Comparison of ENCODE assay signal across 8 mouse cellular contexts in the genomic region with DNA sequence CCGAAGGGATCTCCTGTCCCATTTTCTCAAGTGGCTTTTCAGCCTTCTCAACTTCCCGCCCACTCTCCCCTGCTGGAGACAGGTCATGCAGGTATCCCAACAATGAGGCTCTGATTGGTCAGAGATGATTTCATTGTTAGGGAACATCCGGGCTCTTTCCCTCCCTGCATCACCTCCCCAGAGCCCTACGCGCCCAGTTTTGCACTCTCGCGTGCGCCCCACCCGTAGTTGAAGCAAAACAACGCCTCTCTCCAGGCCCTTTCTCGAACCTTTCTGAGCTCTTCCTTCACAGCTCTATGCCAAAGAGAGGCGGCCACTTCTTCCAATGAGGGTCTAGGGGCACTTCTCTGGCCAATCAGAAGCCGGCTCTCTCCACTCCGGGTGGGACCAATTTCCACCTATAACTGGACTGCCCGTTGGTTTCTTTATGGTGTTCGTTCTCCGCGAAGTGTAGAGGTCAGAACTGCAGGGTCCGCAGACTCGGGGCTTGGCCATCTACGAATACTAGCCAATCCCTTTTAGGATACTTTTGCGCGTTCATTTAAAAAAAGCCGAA. TPM values are rescaled to one million over a fixed set of nuclear protein-coding genes. Genes with fewer than 3 reads are reported as not detected.
DNase-seq lines count a peak whose midpoint lies in the region; ATAC-seq and TF ChIP-seq lines count a peak whose summit lies in the region.

No protein-coding gene starts in this region.

- H3K9me3 ChIP-seq in embryonic facial prominence, embryonic 12.5 days: no peaks in the 10 kb centered on the region
- no peaks in the 10 kb centered on the region for H3K9me3 ChIP-seq in kidney, embryonic 14.5 days (ENCODE audit: control insufficient read depth, low read length)

- under 1% methylated on average over 24 of the region's 24 CpGs for WGBS in embryonic facial prominence, embryonic 12.5 days
- under 1% methylated on average over 24 of the region's 24 CpGs for WGBS in kidney, embryonic 14.5 days
- under 1% methylated on average over 24 of the region's 24 CpGs for WGBS in liver, adult 2 months

- no peak; the same call in 1 of the 2 replicates for TF ChIP-seq CTCF in liver, adult 2 months (IDR thresholded peaks at IDR 0.05; ENCODE audit: low read depth, low read length)

- ATAC-seq in embryonic facial prominence, embryonic 12.5 days (ENCODE audit: insufficient number of reproducible peaks, insufficient read depth, low FRiP score, low TSS enrichment): peak; percentile 93
- peak; percentile 57 for ATAC-seq in granulocyte monocyte progenitor cell, adult 5-6 weeks (replicated peaks; ENCODE audit: poor library complexity, severe bottlenecking)
- ATAC-seq in kidney, embryonic 14.5 days (ENCODE audit: low FRiP score, low TSS enrichment): peak; percentile 92
- peak; percentile 68 for ATAC-seq in monocyte, adult 5-6 weeks (replicated peaks; ENCODE audit: insufficient number of reproducible peaks, low FRiP score, low TSS enrichment, poor library complexity, severe bottlenecking)

- peak overlapping the region; percentile 65 for H3K4me2 ChIP-seq in embryonic facial prominence, embryonic 12.5 days (replicated peaks)
- peak overlapping the region; percentile 71 for H3K4me2 ChIP-seq in kidney, embryonic 14.5 days (replicated peaks; ENCODE audit: low read depth, low read length)

- peak overlapping the region; percentile 50 for H3K9ac ChIP-seq in embryonic facial prominence, embryonic 12.5 days
- peak overlapping the region; percentile 56 for H3K9ac ChIP-seq in kidney, embryonic 14.5 days (ENCODE audit: low read depth, low read length)
- H3K9ac ChIP-seq in liver, adult 2 months (ENCODE audit: low read depth, low read length): peak overlapping the region; percentile 67

- no peaks in the 10 kb centered on the region for H3K27me3 ChIP-seq in embryonic facial prominence, embryonic 12.5 days
- H3K27me3 ChIP-seq in kidney, embryonic 14.5 days (ENCODE audit: control insufficient read depth, insufficient read depth, low read length): no peaks in the 10 kb centered on the region
- H3K27me3 ChIP-seq in liver, adult 2 months (ENCODE audit: control insufficient read depth, insufficient read depth, low read length): no peaks in the 10 kb centered on the region

- peak; percentile 45; the same call in 1 of the 2 replicates for TF ChIP-seq POLR2A in liver, adult 2 months (IDR thresholded peaks at IDR 0.05; ENCODE audit: extremely low read depth, insufficient read depth, low read length)

- peaks cover 16% of the 10 kb centered on the region for H3K4me1 ChIP-seq in embryonic facial prominence, embryonic 12.5 days
- peaks cover 16% of the 10 kb centered on the region for H3K4me1 ChIP-seq in kidney, embryonic 14.5 days (ENCODE audit: control insufficient read depth, insufficient read depth, low read length)
- H3K4me1 ChIP-seq in liver, adult 2 months (ENCODE audit: control insufficient read depth, insufficient read depth, low read length): peaks cover 11% of the 10 kb centered on the region

- no peaks in the 10 kb centered on the region for H3K36me3 ChIP-seq in embryonic facial prominence, embryonic 12.5 days
- no peaks in the 10 kb centered on the region for H3K36me3 ChIP-seq in kidney, embryonic 14.5 days (ENCODE audit: control insufficient read depth, insufficient read depth, low read length)
- H3K36me3 ChIP-seq in liver, adult 2 months (ENCODE audit: control insufficient read depth, insufficient read depth, low read length): no peaks in the 10 kb centered on the region

- peak overlapping the region; percentile 47 for H3K4me3 ChIP-seq in embryonic facial prominence, embryonic 12.5 days
- peak overlapping the region; percentile 45 for H3K4me3 ChIP-seq in kidney, embryonic 14.5 days (ENCODE audit: low read length)
- H3K4me3 ChIP-seq in liver, adult 2 months (ENCODE audit: insufficient read depth, low read depth, low read length): peak overlapping the region; percentile 58

- peak; percentile 87 for DNase-seq in B cell, adult 2 months
- peak; percentile 87 to 88 for DNase-seq in adrenal gland, postnatal 36 days
- peak; percentile 93 for DNase-seq in liver, adult 2 months (ENCODE audit: extremely low read depth, low read depth, low spot score)
- DNase-seq in spleen, postnatal 36 days (ENCODE audit: low spot score in 2 of 2): peak; percentile 91 to 94

- H3K79me2 ChIP-seq in liver, adult 2 months (ENCODE audit: control insufficient read depth, insufficient read depth, low read length): peaks cover 16% of the 10 kb centered on the region

- H3K27ac ChIP-seq in embryonic facial prominence, embryonic 12.5 days: peak overlapping the region; percentile 92
- peak overlapping the region; percentile 93 for H3K27ac ChIP-seq in kidney, embryonic 14.5 days (ENCODE audit: low read depth, low read length)
- H3K27ac ChIP-seq in liver, adult 2 months (replicated peaks; ENCODE audit: insufficient read depth, low read depth, low read length): peak overlapping the region; percentile 90

RNA-seq across cellular contexts. Expression of gene Ppm1b, which starts 0.5 kb away (rescaled TPM):
- total RNA-seq in adrenal gland, postnatal 36 days (2021): 100 to 1,000 TPM; 106 to 143 TPM
- polyA plus RNA-seq in embryonic facial prominence, embryonic 12.5 days (2016; fragmentation: Nextera tagmentation; extraction: Ambion mirVana): 90.7 and 95.4 TPM in 2 replicates
- total RNA-seq in granulocyte monocyte progenitor cell, adult 5-6 weeks (2014; fragmentation: Nextera tagmentation): 36.9 and 39.3 TPM in 2 replicates
- total RNA-seq in granulocyte monocyte progenitor cell, adult 5-6 weeks (2017): 39.5 and 48.2 TPM in 2 replicates
- polyA plus RNA-seq in kidney, embryonic 14.5 days (2014; fragmentation: Nextera tagmentation; extraction: Ambion mirVana): 54.4 and 79.3 TPM in 2 replicates
- 83.6 and 84.0 TPM in 2 replicates for total RNA-seq in liver, adult 2 months (2014; rRNA removed)
- 32.6 and 44.7 TPM in 2 replicates for polyA plus RNA-seq in liver, adult 2 months (2012; rRNA removed)
- 80.5 to 127 TPM (median 94.2 TPM) in 3 replicates for total RNA-seq in monocyte, adult 5-6 weeks (2017)

Comparison
In these comparisons a context has a peak if more than half of its experiments do, and no peak if none do; other contexts are left out.
1. Peak in every context shown above with its lines: DNase-seq, ATAC-seq, H3K4me3 ChIP-seq and H3K27ac ChIP-seq.